Mouse (Mus musculus): ENCODE measurements around the gene Fam171a1. TPM values are rescaled to one million over a fixed set of nuclear protein-coding genes. Genes with fewer than 3 reads are reported as not detected.

The Fam171a1 gene
- polyA plus RNA-seq, 1 experiment from 2014 or later = 3.4 TPM

DNA sequence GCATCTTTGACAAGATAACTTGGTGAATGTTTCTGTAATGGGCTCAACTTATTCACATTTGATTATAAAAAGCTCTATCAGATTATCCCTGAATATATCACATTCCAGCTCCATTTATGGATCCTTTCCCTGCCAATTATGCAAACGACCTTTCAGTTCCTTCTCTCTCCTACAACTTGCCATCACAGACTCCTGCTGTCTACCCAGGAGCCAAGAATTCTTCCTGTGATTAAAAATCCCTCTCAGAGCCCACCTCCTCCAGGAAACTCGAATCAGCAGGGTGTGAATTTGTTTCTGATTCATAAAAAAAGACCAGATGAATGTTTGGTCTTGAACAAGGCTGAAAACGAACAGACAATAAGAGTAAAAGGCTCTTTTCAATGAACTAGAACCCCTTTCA lies 153.9 kb downstream of the Fam171a1 start:
- DNase-seq (ENCODE audit: low spot score) = no peak

DNA sequence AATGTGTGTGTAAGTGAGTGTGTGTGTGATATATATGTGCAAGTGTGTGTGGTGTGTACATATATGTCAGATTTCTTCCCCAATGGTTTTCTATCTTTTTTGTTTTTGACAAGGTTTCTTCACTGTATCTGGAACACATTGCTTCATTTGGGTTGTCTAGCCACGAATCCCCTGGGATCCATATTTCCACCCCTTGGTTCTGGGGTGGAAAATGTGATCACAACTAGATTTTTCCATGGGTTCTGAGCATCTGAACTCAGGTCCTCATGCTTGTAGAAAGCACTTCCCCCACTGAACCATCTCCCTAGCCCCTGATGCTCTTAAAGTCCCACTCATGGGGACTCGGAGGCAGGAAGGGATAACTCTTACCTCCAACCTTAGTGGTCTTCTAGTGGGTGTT lies 159.3 kb downstream of the Fam171a1 start:
- no peak for DNase-seq (ENCODE audit: low spot score)

DNA sequence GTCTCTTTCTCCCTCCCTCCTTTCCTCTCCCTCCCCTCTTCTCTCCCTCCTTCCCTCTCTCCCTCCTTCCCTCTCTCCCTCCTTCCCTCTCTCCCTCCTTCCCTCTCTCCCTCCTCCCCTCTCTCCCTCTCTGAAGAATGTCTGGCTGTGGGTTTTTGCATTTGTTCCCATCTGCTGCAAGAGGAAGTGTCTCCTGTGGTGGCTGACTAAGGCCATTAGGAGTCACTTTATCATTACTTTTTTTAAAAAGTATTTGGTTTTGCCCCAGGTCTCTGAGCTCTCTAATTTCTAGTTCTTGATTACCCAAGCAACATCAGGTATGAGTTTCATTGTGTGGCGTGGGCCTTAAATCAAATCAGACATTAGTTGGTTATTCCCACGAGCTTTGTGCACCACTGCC lies 162.1 kb downstream of the Fam171a1 start:
- DNase-seq (ENCODE audit: low spot score) = no peak

Small RNAs within 50 kb of the gene (microRNA-seq; reads per million reads assigned to microRNA genes)
- gene Gm27306 (ENCODE audit: borderline number of aligned reads) = not detected

Other genes with a start within 250 kb of the Fam171a1 start
- 24.9 and 28.8 TPM in 2 replicates for gene Nmt2, start 170.0 kb downstream of the Fam171a1 start, polyA plus RNA-seq (2015; fragmentation: Nextera tagmentation; extraction: Ambion mirVana)
- gene Rpp38, start 218.4 kb downstream of the Fam171a1 start, polyA plus RNA-seq (2015; fragmentation: Nextera tagmentation; extraction: Ambion mirVana) = 18.0 and 19.5 TPM in 2 replicates
- 1.5 and 2.6 TPM in 2 replicates for gene Acbd7, start 221.9 kb downstream of the Fam171a1 start, polyA plus RNA-seq (2015; fragmentation: Nextera tagmentation; extraction: Ambion mirVana)

Measured in thymus, postnatal 0 days (tissue).